Mouse (Mus musculus): ENCODE measurements around the gene Spint5.

DNA sequence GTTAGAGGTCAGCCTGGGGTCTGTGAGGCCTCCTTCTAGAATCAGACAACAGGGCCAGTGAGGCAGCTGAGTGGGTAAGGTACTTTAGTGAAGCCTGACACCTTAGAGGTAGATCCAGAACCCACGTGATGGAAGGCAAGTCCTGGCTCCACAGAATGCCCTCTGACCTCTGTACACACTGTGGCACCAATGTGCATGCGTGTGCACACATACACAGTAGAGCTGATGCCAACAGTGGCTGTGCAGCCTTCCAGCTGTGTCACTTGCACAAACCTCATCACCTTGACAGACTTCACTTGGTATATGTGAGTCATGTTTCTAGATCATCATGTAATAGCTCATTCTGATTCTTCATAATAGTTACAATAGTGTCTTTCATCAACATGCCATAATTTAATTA, 37.3 kb downstream of the Spint5 start:
- TF ChIP-seq GATA1 (IDR thresholded peaks at IDR 0.05; ENCODE audit: borderline replicate concordance, low read length) (no peak), FLI1 (IDR thresholded peaks at IDR 0.05; ENCODE audit: low read length) (no peak)
